Mouse (Mus musculus) layer of hippocampus, postnatal 10 days (tissue): Measurements from ENCODE around the gene Ncapg2. TPM values are rescaled to one million over a fixed set of nuclear protein-coding genes. Genes with fewer than 3 reads are reported as not detected.

Source experiments
- DNase-seq, 2 experiments: peaks; one replicate each; pipeline ENCODE4 v3.0.0; 2021; ENCODE audit warnings: low spot score in 2 of 2
- total RNA-seq, 2 experiments: library from RNA; stranded (reverse); gene quantifications; 2 replicates each; pipeline ENCODE4 v1.2.3; 2021

The Ncapg2 gene
- total RNA-seq, 2 experiments from 2014 or later: 9.5 to 10.8 TPM

GRCm38 (mm10) chr12:116438591-116438990, 33.4 kb downstream of the Ncapg2 start:
- DNase-seq: no peak

DNA sequence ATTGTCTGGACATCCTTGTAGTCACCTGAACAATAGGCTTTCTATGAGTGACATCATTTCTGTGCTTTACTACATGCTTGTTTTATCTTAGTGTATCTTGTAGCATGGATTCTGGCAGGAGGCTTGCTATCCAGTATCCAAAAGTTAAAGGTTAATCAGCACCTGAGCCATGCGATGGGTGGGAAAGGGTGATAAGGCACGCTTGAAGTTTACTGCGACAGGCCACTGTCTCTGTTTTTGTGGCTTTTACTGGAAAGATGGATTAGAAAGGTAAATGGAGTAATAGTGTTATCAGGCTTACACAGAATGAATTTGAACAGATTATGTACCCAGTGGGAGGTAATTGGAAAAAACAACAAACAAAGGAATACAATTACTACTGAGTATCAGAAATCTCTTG, 37.0 kb downstream of the Ncapg2 start:
- DNase-seq: no peak

DNA sequence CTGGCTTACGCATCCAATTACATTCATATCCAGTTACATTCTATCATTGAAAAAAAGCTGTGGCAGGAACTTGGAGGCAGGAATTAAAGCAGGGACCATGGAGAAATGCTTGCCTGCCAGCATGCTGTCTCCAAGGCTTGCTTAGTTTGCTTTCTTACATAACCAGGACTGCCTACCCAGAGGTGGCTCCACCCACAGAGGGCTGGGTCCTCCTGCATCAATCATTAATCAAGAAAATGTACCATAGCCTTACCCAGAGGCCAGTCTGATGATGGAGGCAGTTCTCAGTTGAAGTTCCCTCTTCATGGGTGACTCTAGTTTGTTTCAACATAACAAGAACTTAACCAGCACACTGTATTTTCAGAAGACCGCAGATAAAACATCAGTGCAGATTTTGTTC, 44.3 kb downstream of the Ncapg2 start:
- no peak for DNase-seq

- DNase-seq: no peak
These were observed 55.3 kb downstream of the Ncapg2 start for GRCm38 (mm10) chr12:116460379-116461065.

GRCm38 (mm10) chr12:116467030-116467429, 61.8 kb downstream of the Ncapg2 start:
- DNase-seq: no peak

DNA sequence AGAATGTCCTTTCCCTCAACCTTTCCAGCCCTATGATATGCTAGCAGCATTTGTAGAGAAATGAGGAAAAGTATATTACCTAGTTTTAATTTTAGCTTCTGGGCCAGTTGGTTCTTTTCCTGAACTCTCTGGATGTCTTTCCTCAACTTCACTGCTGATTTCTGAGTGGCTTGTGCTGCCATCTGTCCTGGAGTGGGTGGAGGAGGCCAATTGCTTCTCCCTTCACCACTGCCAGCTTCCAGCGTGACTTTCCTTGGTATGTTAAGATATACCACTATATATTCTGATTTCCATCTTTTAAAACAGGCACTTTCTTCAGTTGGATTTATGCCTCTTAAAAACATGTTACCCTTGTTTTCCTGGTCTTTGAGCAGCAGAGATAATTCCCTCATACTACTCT, 63.1 kb downstream of the Ncapg2 start:
- DNase-seq: no peak

DNA sequence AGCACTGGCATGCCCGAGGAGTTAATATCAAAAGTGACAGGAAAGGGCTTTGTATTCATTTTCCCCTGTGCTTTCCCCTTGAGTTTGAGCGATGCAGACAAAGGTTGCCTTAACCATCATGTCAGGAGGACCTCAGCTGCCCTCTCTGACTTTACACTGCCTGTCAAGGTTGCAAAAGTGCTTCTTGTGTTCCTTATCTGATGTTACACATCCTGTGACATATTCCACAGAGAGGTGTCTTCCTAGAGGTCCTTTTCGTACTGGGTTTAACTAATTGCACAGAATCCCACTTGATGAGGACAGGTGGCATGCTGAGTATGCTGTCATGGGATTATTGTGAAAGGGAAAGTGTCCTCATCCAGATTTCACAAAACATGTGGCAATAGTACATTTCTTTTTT, 63.9 kb downstream of the Ncapg2 start:
- DNase-seq: no peak

- DNase-seq: peak in 1 of 2 experiments; percentile 7
These were observed 68.1 kb downstream of the Ncapg2 start for GRCm38 (mm10) chr12:116473264-116473663.

DNA sequence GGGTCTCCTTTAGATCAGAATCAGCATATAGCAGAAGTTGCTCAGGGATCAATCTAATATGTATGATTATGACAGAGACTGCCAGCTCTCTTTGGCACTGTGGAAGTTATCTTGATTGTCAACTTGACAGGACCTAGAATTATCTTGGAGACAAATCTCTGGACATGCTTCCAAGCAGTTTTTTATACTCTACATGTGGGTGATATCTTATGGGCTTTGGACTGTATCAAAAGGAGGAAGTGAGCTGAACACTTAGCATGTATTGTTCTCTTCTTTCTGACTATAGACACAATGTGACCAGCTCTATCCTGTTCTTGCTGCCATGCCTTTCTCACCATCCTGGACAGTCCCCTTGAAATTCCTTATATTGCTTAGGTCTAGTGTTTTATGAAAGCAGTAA, 68.6 kb downstream of the Ncapg2 start:
- peak in 1 of 2 experiments; percentile 0 for DNase-seq

DNA sequence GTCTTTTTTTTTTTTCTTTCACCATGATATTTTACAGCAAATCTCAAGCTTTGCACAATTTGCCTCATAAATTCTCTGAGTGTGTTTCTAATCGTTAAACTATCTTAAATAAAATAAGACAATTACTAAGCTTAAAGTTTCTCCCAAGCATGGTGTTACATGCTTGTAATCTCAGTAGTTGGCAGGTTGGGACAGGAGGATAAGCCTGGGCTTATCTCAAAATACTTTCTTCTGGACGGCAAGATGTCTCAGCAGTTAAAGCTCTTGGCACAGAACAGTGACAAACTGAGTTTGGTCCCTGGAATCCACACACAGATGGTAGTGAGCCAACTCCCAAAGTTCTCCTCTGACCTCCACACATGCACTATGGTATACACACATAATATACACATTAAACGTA, 69.5 kb downstream of the Ncapg2 start:
- peak in 1 of 2 experiments; percentile 3 for DNase-seq

DNA sequence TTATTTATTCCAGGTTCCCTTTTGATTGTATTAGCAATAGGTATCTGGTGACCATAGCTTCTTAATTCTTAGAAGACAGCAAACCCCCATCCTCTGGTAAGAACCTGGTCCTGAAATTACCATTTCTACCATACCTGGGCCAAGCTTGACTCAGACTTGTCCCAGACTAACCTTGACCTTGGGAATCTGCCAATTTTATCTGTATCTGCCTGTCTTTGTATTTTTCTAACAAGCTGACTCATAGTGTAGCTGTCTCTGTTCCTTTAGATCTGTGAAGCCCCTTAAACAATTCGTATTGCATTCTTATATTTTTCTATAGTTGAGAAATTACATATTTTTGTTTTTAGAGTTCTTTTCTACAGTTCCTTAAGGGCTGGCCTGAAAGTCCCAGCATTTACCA, 73.6 kb downstream of the Ncapg2 start:
- DNase-seq: no peak

DNA sequence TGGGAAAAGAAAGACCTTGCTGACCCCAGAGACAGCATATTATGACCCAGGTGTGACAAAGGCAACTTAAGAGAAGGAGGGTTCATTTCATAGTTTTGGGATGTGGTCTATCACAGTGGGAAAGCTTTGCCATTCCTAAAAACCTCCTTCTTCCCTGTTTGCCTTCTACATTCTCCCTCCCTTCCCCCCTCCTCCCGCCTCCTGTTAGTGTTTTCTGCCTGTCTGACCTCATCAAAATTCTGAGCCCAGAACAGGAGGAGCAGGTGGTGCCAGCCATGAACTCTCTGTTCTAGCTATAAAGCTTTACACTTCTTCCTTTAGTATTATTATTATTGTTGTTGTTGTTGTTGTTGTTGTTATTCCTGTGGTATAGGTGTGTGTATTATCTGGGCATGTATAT, 76.7 kb downstream of the Ncapg2 start:
- no peak for DNase-seq

GRCm38 (mm10) chr12:116483581-116483980, 78.4 kb downstream of the Ncapg2 start:
- no peak for DNase-seq

- DNase-seq: no peak
These were observed 79.8 kb downstream of the Ncapg2 start for GRCm38 (mm10) chr12:116484991-116485390.

- DNase-seq: peak; percentile 70 to 83
These were observed 80.6 kb downstream of the Ncapg2 start, which contains the start of gene Ptprn2 for GRCm38 (mm10) chr12:116485591-116486403. Ptprn2 (plus strand) TSS chr12:116485720.

- DNase-seq: no peak
These were observed 81.2 kb downstream of the Ncapg2 start for GRCm38 (mm10) chr12:116486404-116486730.

DNA sequence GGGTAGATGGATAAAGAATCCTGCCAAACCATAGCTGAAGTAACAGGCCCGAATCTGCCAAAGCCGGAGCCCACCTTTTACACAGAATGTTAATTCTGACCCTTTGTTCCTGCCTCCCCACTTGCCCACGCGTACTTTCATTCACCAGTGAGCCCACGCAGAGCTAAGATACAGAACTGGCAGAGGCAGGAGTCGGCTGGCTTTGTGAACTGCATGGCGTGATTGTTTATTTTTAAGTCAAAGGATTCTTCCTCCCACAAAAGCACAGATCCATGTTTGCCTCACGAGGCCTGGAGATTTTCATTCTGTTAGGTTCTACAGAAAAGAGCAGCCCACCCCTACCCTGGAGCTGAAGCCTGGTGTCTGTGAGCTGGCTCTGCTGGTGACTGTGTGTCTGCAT, 83.6 kb downstream of the Ncapg2 start:
- no peak for DNase-seq

DNA sequence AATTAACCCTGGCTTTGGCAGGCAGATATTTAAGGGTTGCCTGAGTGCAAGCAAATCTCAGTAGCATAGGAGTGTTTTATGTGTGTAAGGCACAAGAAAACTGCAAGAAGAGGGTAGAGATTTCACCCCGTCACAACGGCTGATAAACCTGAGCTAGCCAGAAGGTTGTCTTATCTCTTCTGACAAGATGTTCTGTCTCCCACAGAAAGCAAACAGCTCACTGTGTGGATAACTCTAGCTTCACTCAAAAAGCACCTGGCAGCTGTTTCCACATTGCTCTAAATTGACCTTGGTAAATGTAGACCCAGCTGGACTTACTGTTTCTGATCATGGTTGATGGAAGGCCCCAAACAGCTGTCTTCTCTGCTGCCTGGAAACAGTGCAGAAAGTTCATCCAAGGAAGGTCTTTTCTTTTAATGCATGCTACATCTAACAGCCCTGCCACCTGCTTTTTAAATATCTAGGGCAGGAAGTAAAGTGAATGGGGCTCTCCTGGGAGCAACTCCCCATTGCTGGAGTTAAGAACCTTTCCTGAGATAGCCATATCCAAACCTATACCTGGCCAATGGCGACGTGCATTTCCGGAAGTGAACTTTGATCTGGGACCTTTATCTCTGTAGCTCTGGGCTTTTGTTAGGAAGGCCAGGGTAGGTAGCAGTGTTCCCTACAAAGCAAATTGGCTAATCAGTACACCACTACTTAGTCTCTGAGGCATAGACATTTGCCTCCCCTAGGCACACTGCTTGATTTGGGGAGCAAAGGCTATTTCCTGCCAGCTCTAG, 85.6 kb downstream of the Ncapg2 start:
- no peak for DNase-seq

- no peak for DNase-seq
These were observed 93.5 kb downstream of the Ncapg2 start for GRCm38 (mm10) chr12:116498666-116499065.

DNA sequence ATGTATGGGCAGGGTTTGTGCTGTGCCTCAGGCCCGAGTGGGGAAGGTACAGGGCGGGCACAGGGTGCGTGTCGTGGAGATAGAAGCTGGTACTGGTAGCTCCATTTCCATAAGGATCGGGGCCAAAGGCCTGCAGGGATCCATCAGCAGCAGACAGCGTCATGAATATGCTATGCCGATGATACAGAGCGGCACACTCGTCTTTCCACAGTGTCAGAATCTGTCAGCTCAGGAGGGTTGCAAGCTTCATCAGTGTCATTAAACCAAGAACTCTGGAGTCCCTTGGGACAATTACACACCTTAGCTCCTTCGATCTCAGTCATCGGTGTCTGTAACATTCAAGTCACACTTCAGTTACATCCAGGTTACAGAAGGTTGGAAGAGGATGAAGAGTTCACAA, 95.5 kb downstream of the Ncapg2 start:
- DNase-seq: no peak

DNA sequence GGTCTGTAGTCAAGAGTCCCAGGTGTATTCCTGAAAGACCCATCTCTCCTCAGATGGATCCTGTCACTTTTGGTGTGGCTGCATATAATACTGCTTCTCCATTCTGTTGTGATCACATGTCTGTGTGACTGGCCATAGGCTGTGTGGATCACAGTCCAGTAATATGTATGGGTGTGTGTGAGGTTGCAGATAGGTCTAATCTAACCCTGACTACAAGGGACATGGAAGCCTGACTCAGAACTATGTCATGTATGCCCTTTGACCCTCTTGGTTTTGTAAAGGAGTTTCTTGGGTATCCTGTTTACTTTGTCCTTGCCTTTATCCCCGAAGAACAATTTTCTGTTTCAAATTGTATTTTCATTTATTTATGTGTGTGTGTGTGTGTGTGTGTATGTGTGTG, 107.3 kb downstream of the Ncapg2 start:
- no peak for DNase-seq
